Mouse (Mus musculus): ENCODE measurements around the gene Fbxw4. TPM values are rescaled to one million over a fixed set of nuclear protein-coding genes. Genes with fewer than 3 reads are reported as not detected.

Fbxw4 gene
- total and polyA plus RNA-seq, 3 experiments: 28.1 to 61.5 (median 31.2) TPM

GRCm38 (mm10) chr19:45616735-45617134 is 43.4 kb downstream of the Fbxw4 start:
- Histone ChIP-seq H3K27ac (no peak overlapping the region), H3K4me3 (no peak overlapping the region), H3K36me3 (ENCODE audit: control insufficient read depth, insufficient read depth, low read length) (no peaks in the 10 kb centered on the region), H3K27me3 (ENCODE audit: control insufficient read depth, insufficient read depth, low read length) (no peaks in the 10 kb centered on the region), H3K79me2 (replicated peaks; ENCODE audit: control insufficient read depth, insufficient read depth, low read length) (no peaks in the 10 kb centered on the region), H3K9ac (ENCODE audit: low read depth, low read length) (no peak overlapping the region), H3K4me1 (ENCODE audit: control insufficient read depth, insufficient read depth, low read length) (no peaks in the 10 kb centered on the region)
- 78% methylated on average over 7 of the region's 7 CpGs for WGBS
- DNase-seq: no peak
- intact Hi-C loops (cut with DNase I): no loop called here
- TF ChIP-seq CTCF (IDR thresholded peaks at IDR 0.05) (no peak), POLR2A (IDR thresholded peaks at IDR 0.05; ENCODE audit: insufficient read depth, low read depth, low read length) (no peak), EP300 (IDR thresholded peaks at IDR 0.05; ENCODE audit: insufficient read depth, low read depth, low read length) (no peak)

- Histone ChIP-seq H3K4me1 (ENCODE audit: control insufficient read depth, insufficient read depth, low read length) (no peaks in the 10 kb centered on the region), H3K27me3 (ENCODE audit: control insufficient read depth, insufficient read depth, low read length) (no peaks in the 10 kb centered on the region), H3K4me3 (no peak overlapping the region), H3K27ac (no peak overlapping the region), H3K79me2 (replicated peaks; ENCODE audit: control insufficient read depth, insufficient read depth, low read length) (no peaks in the 10 kb centered on the region), H3K36me3 (ENCODE audit: control insufficient read depth, insufficient read depth, low read length) (no peaks in the 10 kb centered on the region), H3K9ac (ENCODE audit: low read depth, low read length) (no peak overlapping the region)
- 88% methylated on average over 4 of the region's 4 CpGs for WGBS
- no peak for DNase-seq
- TF ChIP-seq CTCF (IDR thresholded peaks at IDR 0.05) (no peak), POLR2A (IDR thresholded peaks at IDR 0.05; ENCODE audit: insufficient read depth, low read depth, low read length) (no peak), EP300 (IDR thresholded peaks at IDR 0.05; ENCODE audit: insufficient read depth, low read depth, low read length) (no peak)
- intact Hi-C loops (cut with DNase I): no loop called here
Observed at GRCm38 (mm10) chr19:45616214-45616518, 43.9 kb downstream of the Fbxw4 start.

GRCm38 (mm10) chr19:45615415-45616213 is 44.5 kb downstream of the Fbxw4 start:
- Histone ChIP-seq H3K79me2 (replicated peaks; ENCODE audit: control insufficient read depth, insufficient read depth, low read length) (no peaks in the 10 kb centered on the region), H3K27ac (no peak overlapping the region), H3K36me3 (ENCODE audit: control insufficient read depth, insufficient read depth, low read length) (no peaks in the 10 kb centered on the region), H3K27me3 (ENCODE audit: control insufficient read depth, insufficient read depth, low read length) (no peaks in the 10 kb centered on the region), H3K9ac (ENCODE audit: low read depth, low read length) (no peak overlapping the region), H3K4me1 (ENCODE audit: control insufficient read depth, insufficient read depth, low read length) (no peaks in the 10 kb centered on the region), H3K4me3 (no peak overlapping the region)
- intact Hi-C loops (cut with DNase I): no loop called here
- no peak for DNase-seq
- TF ChIP-seq CTCF (IDR thresholded peaks at IDR 0.05) (no peak), POLR2A (IDR thresholded peaks at IDR 0.05; ENCODE audit: insufficient read depth, low read depth, low read length) (no peak)
- WGBS: 90% methylated on average over 12 of the region's 12 CpGs

- no peaks in the 10 kb centered on the region for H3K27me3 ChIP-seq (ENCODE audit: control insufficient read depth, insufficient read depth, low read length)
- no peak for DNase-seq
- no peak overlapping the region for H3K9ac ChIP-seq (ENCODE audit: low read depth, low read length)
- no peak for TF ChIP-seq EP300 (IDR thresholded peaks at IDR 0.05; ENCODE audit: insufficient read depth, low read depth, low read length)
- no peak for TF ChIP-seq POLR2A (IDR thresholded peaks at IDR 0.05; ENCODE audit: insufficient read depth, low read depth, low read length)
- TF ChIP-seq CTCF (IDR thresholded peaks at IDR 0.05): no peak
- no peaks in the 10 kb centered on the region for H3K79me2 ChIP-seq (replicated peaks; ENCODE audit: control insufficient read depth, insufficient read depth, low read length)
- H3K27ac ChIP-seq: no peak overlapping the region
- intact Hi-C loops (cut with DNase I): no loop called here
- H3K4me3 ChIP-seq: no peak overlapping the region
- H3K4me1 ChIP-seq (ENCODE audit: control insufficient read depth, insufficient read depth, low read length): no peaks in the 10 kb centered on the region
- WGBS: 86% methylated on average over 3 of the region's 3 CpGs
- no peaks in the 10 kb centered on the region for H3K36me3 ChIP-seq (ENCODE audit: control insufficient read depth, insufficient read depth, low read length)
Observed at GRCm38 (mm10) chr19:45614928-45615327, 45.2 kb downstream of the Fbxw4 start.

GRCm38 (mm10) chr19:45614375-45614774 is 45.7 kb downstream of the Fbxw4 start:
- intact Hi-C loops (cut with DNase I): no loop called here
- Histone ChIP-seq H3K27me3 (ENCODE audit: control insufficient read depth, insufficient read depth, low read length) (no peaks in the 10 kb centered on the region), H3K9ac (ENCODE audit: low read depth, low read length) (no peak overlapping the region), H3K4me1 (ENCODE audit: control insufficient read depth, insufficient read depth, low read length) (no peaks in the 10 kb centered on the region), H3K4me3 (no peak overlapping the region), H3K79me2 (replicated peaks; ENCODE audit: control insufficient read depth, insufficient read depth, low read length) (no peaks in the 10 kb centered on the region), H3K36me3 (ENCODE audit: control insufficient read depth, insufficient read depth, low read length) (no peaks in the 10 kb centered on the region), H3K27ac (no peak overlapping the region)
- no peak for DNase-seq
- 78% methylated on average over 8 of the region's 8 CpGs for whole genome bisulfite sequencing
- TF ChIP-seq CTCF (IDR thresholded peaks at IDR 0.05) (no peak), EP300 (IDR thresholded peaks at IDR 0.05; ENCODE audit: insufficient read depth, low read depth, low read length) (no peak)

- Histone ChIP-seq H3K4me3 (no peak overlapping the region), H3K27me3 (ENCODE audit: control insufficient read depth, insufficient read depth, low read length) (no peaks in the 10 kb centered on the region), H3K9ac (ENCODE audit: low read depth, low read length) (no peak overlapping the region), H3K27ac (no peak overlapping the region), H3K36me3 (ENCODE audit: control insufficient read depth, insufficient read depth, low read length) (no peaks in the 10 kb centered on the region), H3K4me1 (ENCODE audit: control insufficient read depth, insufficient read depth, low read length) (no peaks in the 10 kb centered on the region), H3K79me2 (replicated peaks; ENCODE audit: control insufficient read depth, insufficient read depth, low read length) (no peaks in the 10 kb centered on the region)
- no peak for TF ChIP-seq POLR2A (IDR thresholded peaks at IDR 0.05; ENCODE audit: insufficient read depth, low read depth, low read length)
- no peak for TF ChIP-seq CTCF (IDR thresholded peaks at IDR 0.05)
- no peak for TF ChIP-seq EP300 (IDR thresholded peaks at IDR 0.05; ENCODE audit: insufficient read depth, low read depth, low read length)
- intact Hi-C loops (cut with DNase I): no loop called here
- DNase-seq: no peak
- 74% methylated on average over 5 of the region's 5 CpGs for WGBS
Observed at GRCm38 (mm10) chr19:45610823-45611222, 49.3 kb downstream of the Fbxw4 start.

All from heart, adult 2 months (tissue).